Comparison of ENCODE assay signal across 22 mouse cellular contexts in the genomic region with DNA sequence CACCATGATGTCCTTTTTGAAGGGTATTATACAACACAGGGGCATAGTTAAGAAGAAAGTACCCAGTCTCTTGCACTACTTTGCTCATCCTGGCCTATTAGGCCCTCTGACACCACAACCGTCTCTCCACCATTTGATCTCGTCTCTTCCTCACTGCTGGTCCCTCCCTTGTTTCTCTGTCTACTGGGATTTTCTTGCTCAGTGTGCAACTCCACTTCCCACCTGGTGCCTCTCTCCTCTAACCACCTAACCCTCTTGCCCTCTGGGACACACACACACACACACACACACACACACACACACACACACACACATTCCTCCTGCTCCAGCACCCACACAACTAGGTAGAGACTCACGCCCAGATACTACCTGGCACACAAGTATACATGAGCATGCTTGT. TPM values are rescaled to one million over a fixed set of nuclear protein-coding genes. Genes with fewer than 3 reads are reported as not detected.
A peak's percentile ranks its signal among the peaks of the same experiment; 100 is the strongest.
DNase-seq lines count a peak whose midpoint lies in the region; ATAC-seq lines count a peak whose summit lies in the region.
"Had no signal": no experiment of that assay in that cellular context is flagged by ENCODE, and none has a peak within 500 bp of the region (broad histone marks: within the 10 kb centered on the region; RNA-seq: fewer than 3 reads in every experiment).

No protein-coding gene starts in this region.

- no peaks in the 10 kb centered on the region for H3K36me3 ChIP-seq in liver, embryonic 15.5 days (replicated peaks)
- H3K36me3 ChIP-seq in midbrain, embryonic 11.5 days (ENCODE audit: control insufficient read depth, insufficient read depth, low read length): no peaks in the 10 kb centered on the region
- H3K36me3 ChIP-seq in midbrain, embryonic 14.5 days (ENCODE audit: control insufficient read depth, insufficient read depth, low read length): no peaks in the 10 kb centered on the region
- H3K36me3 ChIP-seq: embryonic facial prominence, embryonic 10.5 days; embryonic facial prominence, embryonic 12.5 days; forebrain, embryonic 15.5 days had no signal

- WGBS in liver, embryonic 15.5 days (ENCODE audit: insufficient replicate concordance): 65% methylated on average over 3 of the region's 3 CpGs
- WGBS in midbrain, embryonic 11.5 days: 86% methylated on average over 3 of the region's 3 CpGs
- 81% methylated on average over 3 of the region's 3 CpGs for WGBS in midbrain, embryonic 14.5 days

- no peak for ATAC-seq in liver, embryonic 15.5 days (ENCODE audit: insufficient read depth)
- no peak for ATAC-seq in midbrain, embryonic 11.5 days (ENCODE audit: low FRiP score)
- ATAC-seq in midbrain, embryonic 14.5 days (ENCODE audit: low FRiP score, low TSS enrichment): no peak
- ATAC-seq: forebrain, embryonic 13.5 days; forebrain, embryonic 15.5 days; forebrain, postnatal 0 days had no signal

- H3K9me3 ChIP-seq in liver, embryonic 15.5 days (replicated peaks): no peaks in the 10 kb centered on the region
- no peaks in the 10 kb centered on the region for H3K9me3 ChIP-seq in midbrain, embryonic 11.5 days (ENCODE audit: control insufficient read depth, low read length)
- no peaks in the 10 kb centered on the region for H3K9me3 ChIP-seq in midbrain, embryonic 14.5 days (ENCODE audit: control insufficient read depth, low read length)
- H3K9me3 ChIP-seq: embryonic facial prominence, embryonic 10.5 days; embryonic facial prominence, embryonic 12.5 days; forebrain, embryonic 13.5 days; forebrain, embryonic 15.5 days had no signal

- H3K27me3 ChIP-seq in liver, embryonic 15.5 days: no peaks in the 10 kb centered on the region
- no peaks in the 10 kb centered on the region for H3K27me3 ChIP-seq in midbrain, embryonic 11.5 days (ENCODE audit: control insufficient read depth, insufficient read depth, low read length)
- no peaks in the 10 kb centered on the region for H3K27me3 ChIP-seq in midbrain, embryonic 14.5 days (ENCODE audit: control insufficient read depth, insufficient read depth, low read length)
- H3K27me3 ChIP-seq: embryonic facial prominence, embryonic 12.5 days; forebrain, embryonic 13.5 days; forebrain, embryonic 15.5 days had no signal

- no peak for DNase-seq in liver
- DNase-seq in midbrain, embryonic 11.5 days (ENCODE audit: low spot score, missing footprints): peak; percentile 59
- no peak for DNase-seq in midbrain, embryonic 14.5 days
- no peak for DNase-seq in adrenal gland, adult (ENCODE audit: inconsistent age in 2 of 2, low spot score in 1 of 2)
- DNase-seq: adrenal gland, adult 8-10 months; adrenal gland, postnatal 14 days; adrenal gland, postnatal 36 days; cerebellum, adult 11-12 months; cerebellum, adult 2 months; cerebellum, adult 9-10 months; cerebellum, postnatal 10 days; cerebellum, postnatal 25 days; forebrain, postnatal 0 days had no signal

- no peak overlapping the region for H3K27ac ChIP-seq in liver, embryonic 15.5 days (replicated peaks)
- H3K27ac ChIP-seq in midbrain, embryonic 11.5 days (ENCODE audit: low read depth, low read length): no peak overlapping the region
- no peak overlapping the region for H3K27ac ChIP-seq in midbrain, embryonic 14.5 days (replicated peaks; ENCODE audit: low read depth, low read length)
- H3K27ac ChIP-seq: embryonic facial prominence, embryonic 10.5 days; embryonic facial prominence, embryonic 12.5 days; forebrain, embryonic 13.5 days; forebrain, embryonic 15.5 days had no signal

- H3K4me2 ChIP-seq in liver, embryonic 15.5 days: peak overlapping the region; percentile 32
- H3K4me2 ChIP-seq in midbrain, embryonic 11.5 days: no peak overlapping the region
- no peak overlapping the region for H3K4me2 ChIP-seq in midbrain, embryonic 14.5 days (ENCODE audit: low read length)
- H3K4me2 ChIP-seq: embryonic facial prominence, embryonic 12.5 days; forebrain, embryonic 13.5 days; forebrain, embryonic 15.5 days had no signal

- H3K4me3 ChIP-seq in liver, embryonic 15.5 days (replicated peaks): no peak overlapping the region
- H3K4me3 ChIP-seq in midbrain, embryonic 11.5 days (ENCODE audit: low read depth, low read length): no peak overlapping the region
- no peak overlapping the region for H3K4me3 ChIP-seq in midbrain, embryonic 14.5 days (replicated peaks; ENCODE audit: low read depth, low read length)
- H3K4me3 ChIP-seq: embryonic facial prominence, embryonic 10.5 days; embryonic facial prominence, embryonic 12.5 days; forebrain, embryonic 13.5 days; forebrain, embryonic 15.5 days had no signal

- H3K4me1 ChIP-seq in liver, embryonic 15.5 days (replicated peaks): peaks cover 32% of the 10 kb centered on the region
- H3K4me1 ChIP-seq in midbrain, embryonic 11.5 days (ENCODE audit: control insufficient read depth, insufficient read depth, low read length): no peaks in the 10 kb centered on the region
- H3K4me1 ChIP-seq in midbrain, embryonic 14.5 days (ENCODE audit: control insufficient read depth, insufficient read depth, low read length): no peaks in the 10 kb centered on the region
- H3K4me1 ChIP-seq: embryonic facial prominence, embryonic 10.5 days; embryonic facial prominence, embryonic 12.5 days; forebrain, embryonic 13.5 days; forebrain, embryonic 15.5 days had no signal

- H3K9ac ChIP-seq in liver, embryonic 15.5 days: no peak overlapping the region
- H3K9ac ChIP-seq in midbrain, embryonic 11.5 days (ENCODE audit: low read length): no peak overlapping the region
- H3K9ac ChIP-seq in midbrain, embryonic 14.5 days (replicated peaks; ENCODE audit: low read length): no peak overlapping the region
- H3K9ac ChIP-seq: embryonic facial prominence, embryonic 12.5 days; forebrain, embryonic 13.5 days; forebrain, embryonic 15.5 days; forebrain, postnatal 0 days had no signal

RNA-seq across cellular contexts. Expression of gene Apoc2, which starts 1.2 kb away (rescaled TPM):
- polyA plus RNA-seq in liver, embryonic 15.5 days (2015; fragmentation: Nextera tagmentation; extraction: Ambion mirVana): 1,160 and 1,332 TPM in 2 replicates
- polyA plus RNA-seq in midbrain, embryonic 11.5 days (2014; fragmentation: Nextera tagmentation; extraction: Ambion mirVana): not detected in 2 replicates
- 0.37 TPM in 1 of 2 replicates, not detected in the other for polyA plus RNA-seq in midbrain, embryonic 14.5 days (2014; fragmentation: Nextera tagmentation; extraction: Ambion mirVana)
- polyA plus RNA-seq: C2C12; cerebellum, adult 2 months; cortical plate, adult 2 months; forebrain, embryonic 11.5 days; forebrain, embryonic 13.5 days; forebrain, embryonic 15.5 days had no signal

RNA-seq across cellular contexts. Expression of gene Gm44805, which starts 2.3 kb away (rescaled TPM):
- 22.2 and 29.1 TPM in 2 replicates for polyA plus RNA-seq in liver, embryonic 15.5 days (2015; fragmentation: Nextera tagmentation; extraction: Ambion mirVana)
- not detected in 2 replicates for polyA plus RNA-seq in midbrain, embryonic 11.5 days (2014; fragmentation: Nextera tagmentation; extraction: Ambion mirVana)
- not detected in 2 replicates for polyA plus RNA-seq in midbrain, embryonic 14.5 days (2014; fragmentation: Nextera tagmentation; extraction: Ambion mirVana)
- polyA plus RNA-seq: C2C12; cerebellum, adult 2 months; cortical plate, adult 2 months; embryonic facial prominence, embryonic 10.5 days; embryonic facial prominence, embryonic 12.5 days; embryonic facial prominence, embryonic 14.5 days; forebrain, embryonic 11.5 days; forebrain, embryonic 13.5 days; forebrain, embryonic 15.5 days; forebrain, postnatal 0 days had no signal

RNA-seq across cellular contexts. Expression of gene Apoc4, which starts 2.4 kb away (rescaled TPM):
- 273 and 372 TPM in 2 replicates for polyA plus RNA-seq in liver, embryonic 15.5 days (2015; fragmentation: Nextera tagmentation; extraction: Ambion mirVana)
- not detected in 2 replicates for polyA plus RNA-seq in midbrain, embryonic 11.5 days (2014; fragmentation: Nextera tagmentation; extraction: Ambion mirVana)
- not detected in 2 replicates for polyA plus RNA-seq in midbrain, embryonic 14.5 days (2014; fragmentation: Nextera tagmentation; extraction: Ambion mirVana)
- polyA plus RNA-seq: C2C12; cerebellum, adult 2 months; cortical plate, adult 2 months; embryonic facial prominence, embryonic 10.5 days; embryonic facial prominence, embryonic 12.5 days; embryonic facial prominence, embryonic 14.5 days; forebrain, embryonic 11.5 days; forebrain, embryonic 15.5 days; forebrain, postnatal 0 days had no signal

RNA-seq across cellular contexts. Expression of gene Apoc1, which starts 13.6 kb away (rescaled TPM):
- polyA plus RNA-seq in liver, embryonic 15.5 days (2015; fragmentation: Nextera tagmentation; extraction: Ambion mirVana): 609 and 611 TPM in 2 replicates
- 1.9 and 3.2 TPM in 2 replicates for polyA plus RNA-seq in midbrain, embryonic 11.5 days (2014; fragmentation: Nextera tagmentation; extraction: Ambion mirVana)
- polyA plus RNA-seq in midbrain, embryonic 14.5 days (2014; fragmentation: Nextera tagmentation; extraction: Ambion mirVana): 1.7 and 2.0 TPM in 2 replicates
- polyA plus RNA-seq: C2C12 had no signal

RNA-seq across cellular contexts. Expression of gene Clptm1, which starts 14.1 kb away (rescaled TPM):
- 48.3 and 48.8 TPM in 2 replicates for polyA plus RNA-seq in liver, embryonic 15.5 days (2015; fragmentation: Nextera tagmentation; extraction: Ambion mirVana)
- polyA plus RNA-seq in midbrain, embryonic 11.5 days (2014; fragmentation: Nextera tagmentation; extraction: Ambion mirVana): 89.7 and 94.1 TPM in 2 replicates
- 132 and 134 TPM in 2 replicates for polyA plus RNA-seq in midbrain, embryonic 14.5 days (2014; fragmentation: Nextera tagmentation; extraction: Ambion mirVana)

Comparison
In these comparisons a context has a peak if more than half of its experiments do, and no peak if none do; other contexts are left out.
1. RNA of gene Apoc2, which starts 1.2 kb away (polyA plus RNA-seq): 1,160 to 1,332 TPM in liver, embryonic 15.5 days; 0.37 TPM in midbrain, embryonic 14.5 days and not detected in midbrain, embryonic 11.5 days; every median in the first group is over 100 times any median in the second.
2. RNA of gene Gm44805, which starts 2.3 kb away (polyA plus RNA-seq): 22.2 to 29.1 TPM in liver, embryonic 15.5 days; not detected in midbrain, embryonic 11.5 days and not detected in midbrain, embryonic 14.5 days; every median in the first group is over 10 times any median in the second.
3. RNA of gene Apoc4, which starts 2.4 kb away (polyA plus RNA-seq): 273 to 372 TPM in liver, embryonic 15.5 days; not detected in midbrain, embryonic 14.5 days and not detected in midbrain, embryonic 11.5 days; every median in the first group is over 100 times any median in the second.